Mouse (Mus musculus) neural tube, embryonic 14.5 days (tissue): ENCODE measurements around the gene Tmem246. TPM values are rescaled to one million over a fixed set of nuclear protein-coding genes. Genes with fewer than 3 reads are reported as not detected.

ENCODE experiments used
- ATAC-seq: fragments of 200-750 bp; cut with Nextera tagmentation; 2 replicates; pipeline ENCODE4 v1.8.0; 2017; ENCODE audit warnings: low read depth, mild to moderate bottlenecking, moderate TSS enrichment, moderate library complexity
- H3K27ac ChIP-seq: fragments of 300-500 bp; sonication (generic); 2 replicates; pipeline ENCODE4 v1.5.1; 2014; ENCODE audit warnings: low read depth, mild to moderate bottlenecking, control low read depth, low read length, moderate library complexity, mixed read lengths
- H3K27me3 ChIP-seq: fragments of 300-500 bp; sonication (generic); 2 replicates; pipeline ENCODE4 v1.6.1; 2014; ENCODE audit warnings: low read length; ENCODE audit not compliant: control insufficient read depth, insufficient read depth
- H3K36me3 ChIP-seq: fragments of 300-500 bp; sonication (generic); 2 replicates; pipeline ENCODE4 v1.6.1; 2014; ENCODE audit warnings: low read length, mixed read lengths; ENCODE audit not compliant: control insufficient read depth, insufficient read depth
- H3K4me1 ChIP-seq: fragments of 300-500 bp; sonication (generic); 2 replicates; pipeline ENCODE4 v1.6.1; 2014; ENCODE audit warnings: low read length; ENCODE audit not compliant: control insufficient read depth, insufficient read depth
- H3K4me2 ChIP-seq: fragments of 300-500 bp; sonication (generic); 2 replicates; pipeline ENCODE4 v1.6.1; 2014; ENCODE audit warnings: mild to moderate bottlenecking, low read depth, low read length, control low read depth
- H3K4me3 ChIP-seq: fragments of 300-500 bp; sonication (generic); 2 replicates; pipeline ENCODE4 v1.5.1; 2014; ENCODE audit warnings: low read depth, low read length, control low read depth, mixed read lengths
- H3K9ac ChIP-seq: fragments of 300-500 bp; sonication (generic); replicated peaks from 2 replicates; pipeline ENCODE4 v1.6.1; 2014; ENCODE audit warnings: low read depth, mild to moderate bottlenecking, control low read depth, low read length, mixed read lengths
- H3K9me3 ChIP-seq: fragments of 300-500 bp; sonication (generic); 2 replicates; pipeline ENCODE4 v1.6.1; 2016; ENCODE audit warnings: low read length; ENCODE audit not compliant: control insufficient read depth
- WGBS: fragments of 180-500 bp; shearing (Covaris S2); extraction: QIAGEN DNeasy Blood & Tissue Kit; methylation state at CpG from one replicate; pipeline ENCODE4 v1.1.7; 2014; 5-methylcytosine and 5-hydroxymethylcytosine counted together
- polyA plus RNA-seq: library from polyadenylated mRNA; unstranded; fragments of >200 nt; fragmentation: Nextera tagmentation; extraction: Ambion mirVana; gene quantifications from 2 replicates; pipeline ENCODE4 v1.2.1, GENCODE M21; 2014

Gene Tmem246
- polyA plus RNA-seq, 1 experiment from 2014 or later = 138 TPM

GRCm38 (mm10) chr4:49586811-49587210 is 10.9 kb downstream of the Tmem246 start:
- H3K9ac ChIP-seq = no peak overlapping the region
- H3K9me3 ChIP-seq = no peaks in the 10 kb centered on the region
- H3K27ac ChIP-seq = no peak overlapping the region
- no peak overlapping the region for H3K4me2 ChIP-seq
- ATAC-seq = no peak
- H3K27me3 ChIP-seq = no peaks in the 10 kb centered on the region
- peaks cover 11% of the 10 kb centered on the region; the same call in 1 of the 2 replicates for H3K4me1 ChIP-seq
- H3K36me3 ChIP-seq = peaks cover 6% of the 10 kb centered on the region; the same call in 1 of the 2 replicates
- WGBS = 87% methylated on average over 10 of the region's 10 CpGs
- no peak overlapping the region for H3K4me3 ChIP-seq

GRCm38 (mm10) chr4:49585524-49586101 is 12.1 kb downstream of the Tmem246 start:
- no peak overlapping the region for H3K27ac ChIP-seq
- no peaks in the 10 kb centered on the region for H3K27me3 ChIP-seq
- no peak overlapping the region for H3K4me2 ChIP-seq
- peaks cover 6% of the 10 kb centered on the region; the same call in 1 of the 2 replicates for H3K36me3 ChIP-seq
- H3K9me3 ChIP-seq = no peaks in the 10 kb centered on the region
- no peak overlapping the region for H3K9ac ChIP-seq
- 88% methylated on average over 7 of the region's 7 CpGs for WGBS
- no peak for ATAC-seq
- no peak overlapping the region for H3K4me3 ChIP-seq
- H3K4me1 ChIP-seq = peaks cover 11% of the 10 kb centered on the region; the same call in 1 of the 2 replicates

GRCm38 (mm10) chr4:49583965-49584831 is 13.5 kb downstream of the Tmem246 start:
- Histone ChIP-seq H3K4me2 (no peak overlapping the region), H3K4me1 (peaks cover 11% of the 10 kb centered on the region; the same call in 1 of the 2 replicates), H3K27me3 (no peaks in the 10 kb centered on the region), H3K9me3 (no peaks in the 10 kb centered on the region), H3K27ac (0 out of 2 replicates have a peak overlapping the region, but pooled peaks have one; percentile 39), H3K9ac (no peak overlapping the region), H3K4me3 (no peak overlapping the region), H3K36me3 (peaks cover 6% of the 10 kb centered on the region; the same call in 1 of the 2 replicates)
- 58% methylated on average over 14 of the region's 14 CpGs for WGBS
- 0 out of 2 replicates have a peak, but pooled peaks have one; percentile 25 for ATAC-seq

GRCm38 (mm10) chr4:49581256-49581655 is 16.4 kb downstream of the Tmem246 start:
- ATAC-seq = no peak
- H3K9ac ChIP-seq = no peak overlapping the region
- 39% methylated on average over 4 of the region's 4 CpGs for WGBS
- H3K4me3 ChIP-seq = no peak overlapping the region
- H3K4me2 ChIP-seq = no peak overlapping the region
- H3K9me3 ChIP-seq = no peaks in the 10 kb centered on the region
- H3K27me3 ChIP-seq = no peaks in the 10 kb centered on the region
- H3K4me1 ChIP-seq = peaks cover 11% of the 10 kb centered on the region; the same call in 1 of the 2 replicates
- peaks cover 6% of the 10 kb centered on the region; the same call in 1 of the 2 replicates for H3K36me3 ChIP-seq
- H3K27ac ChIP-seq = no peak overlapping the region

- Histone ChIP-seq H3K4me1 (no peaks in the 10 kb centered on the region), H3K27me3 (no peaks in the 10 kb centered on the region), H3K9me3 (no peaks in the 10 kb centered on the region), H3K27ac (no peak overlapping the region), H3K4me2 (no peak overlapping the region), H3K4me3 (no peak overlapping the region), H3K9ac (no peak overlapping the region), H3K36me3 (no peaks in the 10 kb centered on the region)
- 83% methylated on average over 4 of the region's 4 CpGs for WGBS
- ATAC-seq = no peak
Observed at GRCm38 (mm10) chr4:49572194-49572593, 25.5 kb downstream of the Tmem246 start.

GRCm38 (mm10) chr4:49567613-49568012 is 30.1 kb downstream of the Tmem246 start:
- Histone ChIP-seq H3K9me3 (no peaks in the 10 kb centered on the region), H3K4me2 (no peak overlapping the region), H3K36me3 (no peaks in the 10 kb centered on the region), H3K27me3 (no peaks in the 10 kb centered on the region), H3K4me1 (no peaks in the 10 kb centered on the region), H3K9ac (no peak overlapping the region), H3K27ac (no peak overlapping the region), H3K4me3 (no peak overlapping the region)
- 24% methylated on average over 3 of the region's 3 CpGs for WGBS
- peak; percentile 89 for ATAC-seq

GRCm38 (mm10) chr4:49559915-49560772 is 37.5 kb downstream of the Tmem246 start:
- no peak overlapping the region for H3K4me2 ChIP-seq

GRCm38 (mm10) chr4:49558181-49558580 is 39.5 kb downstream of the Tmem246 start:
- Histone ChIP-seq H3K36me3 (no peaks in the 10 kb centered on the region), H3K4me3 (no peak overlapping the region), H3K4me2 (no peak overlapping the region), H3K4me1 (no peaks in the 10 kb centered on the region), H3K27me3 (no peaks in the 10 kb centered on the region), H3K9me3 (no peaks in the 10 kb centered on the region), H3K27ac (no peak overlapping the region), H3K9ac (no peak overlapping the region)
- ATAC-seq = no peak
- 81% methylated on average over 2 of the region's 2 CpGs for WGBS

More at GRCm38 (mm10) chr4:49559915-49560772, 37.5 kb downstream of the Tmem246 start:
- peak; percentile 49; the same call in 1 of the 2 replicates for ATAC-seq
- Histone ChIP-seq H3K9me3 (no peaks in the 10 kb centered on the region), H3K4me3 (no peak overlapping the region), H3K9ac (no peak overlapping the region), H3K27me3 (no peaks in the 10 kb centered on the region), H3K36me3 (no peaks in the 10 kb centered on the region), H3K27ac (no peak overlapping the region), H3K4me1 (no peaks in the 10 kb centered on the region)
- 68% methylated on average over 20 of the region's 20 CpGs for WGBS
